Mouse (Mus musculus) cerebellum, adult 2 months (tissue): ENCODE measurements around the gene Psma1.

Source experiments
- CTCF ChIP-seq: fragments of 200-500 bp; IDR thresholded peaks from 2 replicates; pipeline ENCODE4 v1.5.1; 2011; ENCODE audit warnings: low read depth, mild to moderate bottlenecking, control low read depth, low read length, moderate library complexity, borderline replicate concordance; ENCODE audit not compliant: insufficient read depth
- POLR2A ChIP-seq: fragments of 200-500 bp; IDR thresholded peaks from 2 replicates; pipeline ENCODE4 v1.6.1; 2011; ENCODE audit warnings: low read length, control low read depth, borderline replicate concordance; ENCODE audit not compliant: insufficient read depth

DNA sequence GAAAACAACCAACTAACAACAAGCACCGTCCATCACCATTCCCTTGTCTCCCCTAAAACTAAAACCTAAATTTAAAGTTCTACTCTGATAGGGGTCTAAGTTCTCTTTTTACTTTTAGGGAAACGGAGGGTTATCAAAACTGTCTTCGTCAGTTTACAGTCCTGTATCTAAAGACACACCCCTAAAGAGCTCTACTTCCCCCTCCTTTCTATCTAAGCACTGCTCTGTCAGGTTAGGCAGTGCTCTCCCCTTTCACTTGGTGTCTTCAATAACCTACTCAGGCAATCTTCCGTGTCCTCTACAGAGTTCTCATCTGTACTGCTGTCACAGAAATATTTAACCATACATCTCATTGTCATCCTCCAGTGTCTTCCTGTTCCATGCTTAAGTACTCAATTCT is 55.5 kb downstream of the Psma1 start:
- TF ChIP-seq CTCF, result no peak
- TF ChIP-seq POLR2A, result no peak
